Mouse (Mus musculus) layer of hippocampus, postnatal 25 days (tissue): ENCODE data around the gene Dnmt3c. TPM values are rescaled to one million over a fixed set of nuclear protein-coding genes. Genes with fewer than 3 reads are reported as not detected.
"Not testable (repeated sequence)": the region's sequence is repeated elsewhere in the genome, so short reads cannot be mapped to it uniquely, and the experiment has no call there.

Source experiments
- DNase-seq, 2 experiments: peaks; one replicate each; pipeline ENCODE4 v3.0.0; 2022; ENCODE audit warnings: mixed read lengths in 2 of 2, low spot score in 1 of 2; ENCODE audit errors: extremely low spot score in 1 of 2
- total RNA-seq, 2 experiments: library from RNA; stranded (reverse); gene quantifications; 2 replicates each; pipeline ENCODE4 v1.2.3; 2021

Dnmt3c gene
- total RNA-seq, 2 experiments from 2014 or later = 0.23 TPM; not detected in 1

GRCm38 (mm10) chr2:153713227-153713626 is 16.8 kb downstream of the Dnmt3c start:
- DNase-seq = peak; percentile 20 to 39

DNA sequence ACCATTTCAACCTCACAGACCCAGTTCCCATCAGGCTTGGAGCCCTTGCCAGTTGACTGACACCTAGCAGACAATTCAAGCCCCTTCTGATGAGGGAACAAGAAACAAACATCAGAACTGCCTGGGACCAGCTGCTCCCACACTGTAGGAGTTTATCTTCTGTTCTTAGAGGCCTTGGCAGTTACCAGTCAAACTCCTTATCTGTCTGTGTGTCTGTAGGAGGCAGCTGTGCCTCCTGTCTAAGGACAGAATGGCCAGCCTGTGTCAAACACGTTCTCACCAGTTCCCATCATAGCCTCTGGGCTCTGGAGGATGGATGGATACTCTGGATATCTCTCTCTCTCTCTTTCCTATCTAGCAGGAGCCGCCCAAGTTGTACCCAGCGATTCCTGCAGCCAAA is 21.4 kb downstream of the Dnmt3c start:
- not testable (repeated sequence) for DNase-seq

DNA sequence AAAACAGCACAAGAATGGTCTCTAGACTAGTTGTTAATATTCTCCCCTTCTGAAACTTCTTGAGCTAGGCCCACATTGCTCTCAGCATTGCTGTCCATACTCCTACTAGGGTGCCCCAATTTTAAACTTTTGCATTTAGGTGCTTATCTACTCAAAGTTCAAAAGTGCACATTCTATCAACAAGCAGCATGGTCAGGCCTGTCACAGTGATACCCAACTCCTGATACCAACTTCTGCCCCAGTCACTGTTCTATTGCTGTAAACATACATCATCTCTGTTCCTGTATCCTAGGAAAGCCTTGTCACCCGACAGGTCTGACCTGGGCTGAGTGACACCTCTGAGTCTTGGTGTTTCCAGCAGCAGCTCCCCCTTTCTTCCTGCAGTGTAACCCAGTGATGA is 26.6 kb downstream of the Dnmt3c start:
- DNase-seq = no peak

DNA sequence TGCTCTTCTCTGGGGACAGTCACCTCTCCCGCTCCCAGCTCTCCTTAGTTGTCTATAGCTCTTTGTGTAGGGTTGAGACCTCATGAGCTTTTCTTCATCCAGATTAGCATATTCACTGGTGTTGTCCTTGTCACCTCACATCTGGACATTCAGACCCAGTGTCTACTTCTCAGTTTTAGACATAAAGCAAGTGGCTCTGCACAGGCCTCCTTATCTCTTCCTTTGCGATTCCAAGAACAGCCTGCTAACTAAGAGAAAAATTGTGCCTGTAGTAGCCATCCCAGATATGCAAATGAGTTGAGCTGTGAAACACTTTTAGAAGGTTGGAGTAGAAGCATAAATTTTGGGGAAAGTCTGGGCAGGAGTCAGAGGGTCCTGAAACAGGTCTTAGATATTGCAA is 28.0 kb downstream of the Dnmt3c start:
- DNase-seq = no peak

- no peak for DNase-seq
Measured at GRCm38 (mm10) chr2:153724871-153725270, 28.4 kb downstream of the Dnmt3c start.

- DNase-seq = no peak
Measured at GRCm38 (mm10) chr2:153725291-153725690, 28.8 kb downstream of the Dnmt3c start.

DNA sequence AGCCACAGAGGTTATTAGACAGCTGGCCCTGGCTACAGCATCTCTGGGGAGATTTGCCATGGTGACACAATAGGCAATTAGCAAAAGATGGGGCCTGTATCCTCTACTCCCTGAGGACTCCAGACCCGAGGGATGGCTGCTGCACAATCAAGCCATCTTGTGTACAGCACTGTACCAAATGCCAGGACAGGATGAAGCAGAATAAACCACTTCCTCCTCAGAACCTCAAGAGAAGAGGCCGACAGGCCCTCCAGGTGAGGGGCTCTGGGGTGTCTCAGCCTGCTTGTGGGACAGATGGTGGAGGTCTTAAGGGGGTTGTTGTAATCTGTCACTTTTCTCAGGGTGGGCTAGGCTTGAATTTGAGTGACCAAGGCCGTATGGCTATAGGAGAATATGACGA is 37.6 kb downstream of the Dnmt3c start:
- DNase-seq = no peak

DNA sequence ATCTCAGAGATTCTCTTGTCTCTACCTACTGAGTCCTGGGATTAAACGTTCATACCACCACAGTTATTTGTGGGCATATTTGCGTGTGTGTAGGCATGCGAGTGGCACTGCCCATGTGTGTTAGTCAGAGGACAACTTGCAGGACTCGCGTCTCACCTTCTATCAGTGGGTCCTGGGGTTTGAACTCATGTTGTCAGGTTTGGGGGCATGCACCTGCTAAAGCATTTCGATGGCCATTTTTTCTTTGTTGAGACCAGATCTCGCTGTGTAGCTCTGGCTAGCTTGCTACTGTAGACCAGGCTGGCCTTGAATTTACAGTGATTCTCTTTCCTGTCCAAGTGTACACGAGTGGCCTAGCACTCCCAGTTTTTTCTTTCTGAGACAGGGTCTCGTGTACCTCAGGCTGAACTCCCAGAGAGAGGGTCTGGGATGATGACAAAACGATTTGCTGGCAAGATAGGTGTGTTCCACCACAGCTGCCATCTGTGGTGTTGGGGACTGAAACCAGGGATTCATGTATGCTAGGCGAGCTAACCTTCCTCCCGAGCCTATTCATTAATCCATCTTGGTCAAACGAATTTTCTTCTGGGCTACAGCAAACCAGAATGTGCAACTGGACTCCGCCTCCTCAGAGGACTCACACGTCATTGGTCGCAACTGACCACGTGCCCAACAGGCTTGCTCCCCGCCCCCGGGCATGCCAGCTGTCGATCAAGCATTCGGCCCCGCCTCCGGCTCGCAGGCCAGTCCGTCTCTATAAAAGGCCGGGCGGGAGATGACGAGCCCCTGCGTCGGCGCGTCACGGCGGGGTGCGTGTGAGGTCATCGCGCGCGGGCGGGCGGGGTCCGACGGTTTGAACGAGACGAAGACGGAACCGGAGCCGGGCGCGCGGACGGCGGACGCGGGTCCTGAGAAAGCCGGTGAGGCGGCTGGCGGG is 44.3 kb downstream of the Dnmt3c start, which contains the start of gene Mapre1:
TSS of gene Mapre1 (plus strand) at position 775 of the 937 bp plus-strand sequence.
- peak; percentile 96 to 98 for DNase-seq

DNA sequence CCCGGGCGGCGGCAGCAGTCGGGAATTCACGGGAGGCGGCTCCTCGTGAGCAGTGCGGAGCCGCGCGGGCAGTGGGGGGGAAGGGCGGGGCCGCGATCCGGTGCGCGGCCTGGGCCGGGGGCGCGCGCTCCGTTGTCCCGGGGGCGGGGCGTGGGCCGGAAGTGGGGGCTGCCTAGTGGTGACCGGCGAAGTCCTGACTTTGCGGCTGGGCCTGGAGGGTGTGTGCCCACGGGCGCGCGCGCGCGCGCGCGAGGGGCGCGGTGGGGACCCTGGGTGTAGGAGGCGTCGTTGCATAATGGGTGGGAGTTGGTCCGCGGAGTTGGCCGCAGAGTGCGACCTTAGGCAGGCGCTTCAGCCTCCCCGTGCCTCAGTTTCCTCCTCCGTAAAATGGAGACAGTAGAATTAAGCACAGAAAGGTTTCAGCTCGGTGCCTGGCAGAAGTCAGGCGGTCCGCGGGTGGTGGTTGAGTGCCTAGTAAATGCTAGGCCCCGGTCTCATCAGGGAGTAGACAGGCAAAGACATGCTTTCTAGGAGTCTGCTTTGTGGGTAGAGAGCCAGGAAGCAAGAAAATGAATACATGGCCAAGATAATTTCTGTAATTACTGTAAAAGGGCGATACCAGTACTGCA is 45.1 kb downstream of the Dnmt3c start:
- peak in 1 of 2 experiments; percentile 21 for DNase-seq

GRCm38 (mm10) chr2:153747994-153748393 is 51.5 kb downstream of the Dnmt3c start:
- no peak for DNase-seq

DNA sequence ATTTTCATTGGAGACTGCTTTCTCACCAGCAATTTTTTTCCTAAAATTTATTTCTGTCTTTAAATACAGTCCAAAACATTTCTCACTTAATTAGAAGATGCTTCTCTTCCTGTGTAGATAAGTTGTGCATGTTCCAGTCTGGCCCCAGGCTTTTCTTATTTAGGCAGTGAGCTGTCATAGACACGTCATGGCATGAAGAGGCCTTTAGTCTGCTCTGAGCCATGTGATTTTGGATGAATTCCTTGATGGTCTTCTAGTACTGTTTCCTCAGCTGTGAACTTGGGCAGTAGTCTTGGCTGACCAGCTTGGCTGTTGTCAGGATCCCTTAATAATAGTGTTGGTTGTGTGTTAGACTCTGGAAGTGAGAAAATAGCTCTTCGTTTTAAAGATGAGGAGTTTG is 53.9 kb downstream of the Dnmt3c start:
- DNase-seq = no peak

DNA sequence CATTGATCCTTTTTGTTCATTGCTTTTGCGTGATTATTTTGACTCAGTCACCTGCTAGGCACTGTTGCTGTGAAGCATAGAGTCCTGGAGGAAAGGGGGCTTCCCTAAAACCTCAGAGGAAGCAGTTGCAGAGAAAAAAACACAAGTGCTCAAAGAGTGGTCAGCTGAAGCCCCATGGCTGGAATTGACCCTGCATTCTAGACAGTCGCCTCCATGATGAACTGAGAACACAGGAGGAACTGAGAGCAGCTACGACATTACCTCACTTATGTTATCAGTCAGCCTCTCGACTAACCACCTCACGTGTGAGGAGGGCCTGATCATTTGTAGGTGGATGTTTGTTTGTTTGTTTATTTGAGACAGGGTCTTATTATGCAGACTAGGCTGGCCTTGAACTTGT is 65.7 kb downstream of the Dnmt3c start:
- DNase-seq = no peak

- DNase-seq = no peak
Measured at GRCm38 (mm10) chr2:153767484-153767883, 71.0 kb downstream of the Dnmt3c start.

GRCm38 (mm10) chr2:153768881-153769280 is 72.4 kb downstream of the Dnmt3c start:
- no peak for DNase-seq

DNA sequence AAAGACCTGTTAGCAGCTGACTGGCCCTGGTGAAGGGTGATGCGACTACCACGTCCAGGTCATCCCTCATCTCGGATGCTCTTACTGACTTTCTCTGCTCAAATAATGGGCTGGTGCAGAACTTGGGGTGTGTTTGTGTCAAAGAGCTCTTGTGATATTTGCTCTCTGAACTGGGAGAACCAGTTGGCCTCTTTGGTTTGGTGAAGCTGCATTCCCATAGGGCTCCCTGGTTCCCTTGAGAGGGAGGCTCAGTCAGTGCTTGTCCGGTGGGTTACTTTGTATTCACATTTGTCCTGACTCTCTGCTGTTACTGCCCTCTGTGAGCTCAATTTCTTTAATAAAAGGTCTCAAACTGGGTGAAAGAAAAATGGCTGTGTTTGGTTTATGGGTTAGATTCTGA is 76.5 kb downstream of the Dnmt3c start:
- no peak for DNase-seq

DNA sequence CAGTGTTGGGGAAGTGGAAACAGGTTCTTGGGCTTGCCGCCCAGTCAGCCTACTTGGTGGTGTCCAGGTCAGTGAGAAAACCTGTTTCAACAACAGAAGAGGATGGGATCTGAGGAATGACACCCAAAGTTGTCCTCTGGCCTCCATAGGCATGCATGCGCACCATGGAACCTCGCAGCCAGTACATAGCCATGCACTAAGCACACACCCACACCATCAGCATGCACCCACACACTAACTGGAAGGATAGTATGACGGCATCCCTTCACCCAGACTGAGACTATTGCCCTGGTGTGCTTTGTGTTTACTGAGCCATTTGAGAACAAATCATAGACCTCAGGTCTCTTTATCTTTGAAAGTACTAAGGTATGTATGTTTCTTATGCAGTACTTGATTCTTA is 79.0 kb downstream of the Dnmt3c start:
- DNase-seq = no peak

DNA sequence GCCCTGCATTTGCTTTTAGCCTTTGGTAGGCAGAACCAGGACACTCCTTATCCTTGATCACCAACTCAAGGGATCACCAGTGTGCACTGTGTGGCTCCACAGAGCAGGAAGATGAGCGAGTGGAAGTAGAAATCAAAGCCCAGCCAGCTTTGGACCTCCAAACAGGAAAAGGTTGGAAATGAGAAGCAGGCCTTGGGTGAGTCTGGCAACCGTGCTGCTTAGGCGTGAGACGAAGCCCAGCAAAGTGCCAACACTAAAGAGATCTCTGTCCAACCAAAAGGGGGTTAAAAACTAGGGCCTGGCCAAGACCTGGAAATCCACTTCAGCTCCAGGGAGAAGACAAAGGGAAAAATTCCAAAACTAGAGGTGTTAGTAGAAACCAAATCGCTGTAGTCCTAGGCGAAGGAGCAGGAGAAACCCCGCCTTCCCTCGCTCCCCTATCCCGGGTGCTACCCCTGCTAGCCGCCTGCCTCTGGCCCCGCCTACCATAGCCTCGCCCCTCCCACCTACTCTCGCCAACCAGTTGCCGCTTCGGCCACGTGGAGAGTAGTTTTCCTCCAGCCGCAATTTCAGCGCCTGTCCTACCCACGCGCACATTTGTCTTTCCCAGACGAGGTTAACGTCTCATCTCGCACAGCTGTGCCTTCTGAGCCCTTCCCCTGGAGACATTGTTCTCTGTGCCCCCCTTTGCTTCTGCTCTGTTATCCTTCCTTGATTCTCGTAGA is 82.3 kb downstream of the Dnmt3c start:
- peak; percentile 17 to 33 for DNase-seq
